In the genomic region with DNA sequence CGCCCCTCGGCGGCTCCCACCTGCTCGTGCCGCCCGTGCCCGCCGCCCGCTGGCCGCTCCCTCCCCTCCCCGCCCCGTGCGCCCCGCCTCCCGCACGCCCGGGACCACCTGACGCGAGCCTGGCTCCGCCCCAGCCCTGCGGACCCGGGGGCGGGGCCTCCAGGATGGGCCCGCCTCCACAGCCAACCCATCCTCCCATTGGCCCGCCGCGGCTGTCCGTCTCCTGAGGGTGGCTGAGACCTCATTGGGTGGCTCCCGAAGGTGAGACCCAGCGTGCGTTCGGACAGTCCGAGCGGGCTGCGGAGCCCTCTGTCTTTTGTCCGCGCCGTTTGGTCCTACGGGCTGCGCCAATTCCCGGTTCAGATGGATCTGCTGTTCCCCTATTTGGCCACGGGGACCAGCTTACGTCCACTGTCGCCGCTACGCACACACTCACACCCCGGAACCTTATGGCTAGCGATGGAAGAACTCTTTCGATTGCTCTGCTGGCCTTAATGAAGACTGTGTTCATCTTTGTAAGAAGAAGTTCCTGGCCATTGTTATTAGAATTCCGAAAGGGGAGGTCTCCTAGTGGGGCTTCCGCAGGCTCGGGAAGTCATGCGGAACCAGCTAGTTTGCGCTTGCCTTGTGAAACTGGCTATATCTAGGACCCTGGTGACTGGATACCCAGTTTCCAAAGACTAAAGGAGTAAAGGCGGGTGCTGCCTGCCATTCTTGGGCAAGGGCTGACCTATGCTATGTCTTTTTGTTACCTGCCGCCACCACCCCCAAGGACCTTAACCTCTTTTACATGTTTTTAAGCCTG, we compare ENCODE assay signal across 8 mouse cellular contexts. TPM values are rescaled to one million over a fixed set of nuclear protein-coding genes. Genes with fewer than 3 reads are reported as not detected.
DNase-seq lines count a peak whose midpoint lies in the region; ATAC-seq and TF ChIP-seq lines count a peak whose summit lies in the region.

Gene Map3k9 (minus strand): TSS at position 71 of the 805 bp plus-strand sequence.

- no peaks in the 10 kb centered on the region; the same call in 1 of the 2 replicates for H3K36me3 ChIP-seq in ES-E14 (ENCODE audit: control insufficient read depth, insufficient read depth, low read length, poor library complexity, severe bottlenecking)
- H3K36me3 ChIP-seq in hindbrain, embryonic 10.5 days = no peaks in the 10 kb centered on the region
- H3K36me3 ChIP-seq in lung, embryonic 15.5 days = no peaks in the 10 kb centered on the region

- TF ChIP-seq CTCF in olfactory bulb, adult 2 months (IDR thresholded peaks at IDR 0.05; ENCODE audit: insufficient read depth, low read depth, low read length) = peak; percentile 25; the same call in 1 of the 2 replicates

- H3K9ac ChIP-seq in ES-E14 (ENCODE audit: insufficient read depth, low read depth, low read length, poor library complexity, severe bottlenecking) = peak within 1 kb of the TSS; percentile 81
- peak within 1 kb of the TSS; percentile 62 for H3K9ac ChIP-seq in lung, embryonic 15.5 days

- peaks cover 0 to 4% of the 10 kb centered on the region in 2 experiments; a peak in 2 of 4 replicates for H3K4me1 ChIP-seq in ES-E14 (ENCODE audit: control insufficient read depth in 2 of 2, insufficient read depth in 2 of 2, low read length in 2 of 2, poor library complexity in 1 of 2)
- H3K4me1 ChIP-seq in hindbrain, embryonic 10.5 days (replicated peaks) = peaks cover 39% of the 10 kb centered on the region
- H3K4me1 ChIP-seq in lung, embryonic 15.5 days = peaks cover 22% of the 10 kb centered on the region; the same call in 1 of the 2 replicates
- H3K4me1 ChIP-seq in olfactory bulb, adult 2 months (ENCODE audit: control insufficient read depth, insufficient read depth, low read length) = peaks cover 8% of the 10 kb centered on the region

- peak within 1 kb of the TSS; percentile 49; the same call in 1 of the 2 replicates for H3K27ac ChIP-seq in ES-E14 (ENCODE audit: insufficient read depth, low read depth, low read length, poor library complexity, severe bottlenecking)
- peak within 1 kb of the TSS; percentile 85 for H3K27ac ChIP-seq in hindbrain, embryonic 10.5 days
- H3K27ac ChIP-seq in lung, embryonic 15.5 days = peak within 1 kb of the TSS; percentile 87
- no peak within 1 kb of the TSS for H3K27ac ChIP-seq in olfactory bulb, adult 2 months (ENCODE audit: insufficient read depth, low read depth, low read length)

- TF ChIP-seq POLR2A in olfactory bulb, adult 2 months (IDR thresholded peaks at IDR 0.05; ENCODE audit: insufficient read depth, low read depth, low read length) = peak; percentile 54

- peak within 1 kb of the TSS; percentile 86 to 98 for H3K4me3 ChIP-seq in ES-E14 (ENCODE audit: insufficient read depth in 1 of 2, low read depth in 1 of 2, low read length in 2 of 2, poor library complexity in 1 of 2, severe bottlenecking in 1 of 2)
- peak within 1 kb of the TSS; percentile 84 for H3K4me3 ChIP-seq in hindbrain, embryonic 10.5 days
- H3K4me3 ChIP-seq in lung, embryonic 15.5 days = peak within 1 kb of the TSS; percentile 72
- H3K4me3 ChIP-seq in olfactory bulb, adult 2 months (ENCODE audit: insufficient read depth, low read depth, low read length) = peak within 1 kb of the TSS; percentile 98

- H3K4me2 ChIP-seq in lung, embryonic 15.5 days = peak within 1 kb of the TSS; percentile 93

- in situ Hi-C loops in ES-E14 (cut with MboI; ENCODE audit: low sequenced_read_pairs in 2 of 2, unreplicated experiment in 2 of 2) = loop anchor here in 1 of 2 experiments (10.0 kb wide), 1 partner anchor 167 kb away; no protein-coding TSS in a partner anchor

- H3K9me3 ChIP-seq in ES-E14 (ENCODE audit: control insufficient read depth, insufficient read depth, low read depth, low read length) = no peaks in the 10 kb centered on the region
- H3K9me3 ChIP-seq in hindbrain, embryonic 10.5 days = no peaks in the 10 kb centered on the region
- no peaks in the 10 kb centered on the region for H3K9me3 ChIP-seq in lung, embryonic 15.5 days

- ATAC-seq in frontal cortex, adult (ENCODE audit: low TSS enrichment) = peak; percentile 91
- ATAC-seq in lung, embryonic 15.5 days (ENCODE audit: borderline replicate concordance, extremely low read depth, low FRiP score, low TSS enrichment) = peak; percentile 96

- WGBS in hindbrain, embryonic 10.5 days = under 1% methylated on average over 55 of the region's 56 CpGs
- WGBS in lung, embryonic 15.5 days = 1% methylated on average over 39 of the region's 56 CpGs
- WGBS in olfactory bulb, adult 2 months = 2% methylated on average over 53 of the region's 56 CpGs

- DNase-seq in ES-E14 (ENCODE audit: low read depth, low spot score) = peak; percentile 83
- peak; percentile 97 for DNase-seq in cerebellum, adult 9-10 months
- peak; percentile 94 for DNase-seq in hindbrain, embryonic 10.5 days (ENCODE audit: low spot score)
- DNase-seq in layer of hippocampus, adult 9-10 months (ENCODE audit: low spot score) = peak; percentile 73
- peak; percentile 84 to 87 for DNase-seq in thymus, adult 18-20 months

- H3K27me3 ChIP-seq in hindbrain, embryonic 10.5 days (ENCODE audit: insufficient read depth, poor library complexity, severe bottlenecking) = peaks cover 46% of the 10 kb centered on the region
- peaks cover 25% of the 10 kb centered on the region for H3K27me3 ChIP-seq in lung, embryonic 15.5 days

TF ChIP-seq in ES-E14, 5 proteins besides CTCF, POLR2A, EP300 and RAD21:
- TF ChIP-seq HCFC1 (IDR thresholded peaks at IDR 0.05; ENCODE audit: borderline replicate concordance, insufficient read depth, low read length) = no peak
- TF ChIP-seq ZC3H11A (IDR thresholded peaks at IDR 0.05; ENCODE audit: borderline replicate concordance, low read depth, low read length) = 0 out of 2 replicates have a peak, but pooled peaks have one; percentile 10
- 0 out of 2 replicates have a peak, but pooled peaks have one; percentile 18 for TF ChIP-seq CHD2 (IDR thresholded peaks at IDR 0.05; ENCODE audit: low read depth, low read length)

RNA-seq across cellular contexts. Expression of gene Map3k9, which starts in this region (rescaled TPM):
- total RNA-seq in ES-E14 (2012; rRNA removed) = 5.4 and 9.9 TPM in 2 replicates
- 1.3 and 2.1 TPM in 2 replicates for polyA plus RNA-seq in hindbrain, embryonic 10.5 days (2016; fragmentation: Nextera tagmentation; extraction: Ambion mirVana)
- polyA plus RNA-seq in lung, embryonic 15.5 days (2015; fragmentation: Nextera tagmentation; extraction: Ambion mirVana) = 2.9 TPM in 2 replicates
- polyA plus RNA-seq in olfactory bulb, adult 2 months (2012; ENCODE audit: insufficient read depth, insufficient read length, low replicate concordance, missing spikeins) = not detected in 2 replicates
